Mouse (Mus musculus) lung, embryonic 15.5 days (tissue): ENCODE data around the gene Gtf3a. TPM values are rescaled to one million over a fixed set of nuclear protein-coding genes. Genes with fewer than 3 reads are reported as not detected.

Experiments
- ATAC-seq: fragments of 200-750 bp; cut with Nextera tagmentation; 2 replicates; pipeline ENCODE4 v1.8.0; 2017; ENCODE audit warnings: moderate number of reproducible peaks, borderline replicate concordance; ENCODE audit not compliant: low FRiP score, low TSS enrichment; ENCODE audit errors: extremely low read depth
- H3K27ac ChIP-seq: fragments of 300-500 bp; sonication (generic); 2 replicates; pipeline ENCODE4 v1.5.1; 2015; ENCODE audit warnings: moderate library complexity, mild to moderate bottlenecking, inconsistent platforms
- H3K27me3 ChIP-seq: fragments of 300-500 bp; sonication (generic); 2 replicates; pipeline ENCODE4 v1.6.1; 2015; ENCODE audit warnings: inconsistent platforms
- H3K36me3 ChIP-seq: fragments of 300-500 bp; sonication (generic); 2 replicates; pipeline ENCODE4 v1.6.1; 2015; ENCODE audit warnings: inconsistent platforms
- H3K4me1 ChIP-seq: fragments of 300-500 bp; sonication (generic); 2 replicates; pipeline ENCODE4 v1.6.1; 2015; ENCODE audit warnings: inconsistent platforms
- H3K4me2 ChIP-seq: fragments of 300-500 bp; sonication (generic); 2 replicates; pipeline ENCODE4 v1.6.1; 2015; ENCODE audit warnings: inconsistent platforms, mild to moderate bottlenecking, moderate library complexity
- H3K4me3 ChIP-seq: fragments of 300-500 bp; sonication (generic); 2 replicates; pipeline ENCODE4 v1.5.1; 2015; ENCODE audit warnings: mild to moderate bottlenecking, inconsistent platforms
- H3K9ac ChIP-seq: fragments of 300-500 bp; sonication (generic); 2 replicates; pipeline ENCODE4 v1.6.1; 2015; ENCODE audit warnings: inconsistent platforms
- H3K9me3 ChIP-seq: fragments of 300-500 bp; sonication (generic); 2 replicates; pipeline ENCODE4 v1.6.1; 2016; ENCODE audit warnings: inconsistent platforms
- WGBS: fragments of 180-500 bp; shearing (Covaris S2); methylation state at CpG from one replicate; pipeline ENCODE4 v1.1.7; 2015; 5-methylcytosine and 5-hydroxymethylcytosine counted together
- polyA plus RNA-seq: library from polyadenylated mRNA; unstranded; fragments of >200 nt; fragmentation: Nextera tagmentation; extraction: Ambion mirVana; gene quantifications from 2 replicates; pipeline ENCODE4 v1.2.1, GENCODE M21; 2015

Gtf3a gene
- polyA plus RNA-seq, 1 experiment from 2014 or later: 133 TPM

GRCm38 (mm10) chr5:146993509-146993908 lies 45.1 kb downstream of the Gtf3a start:
- no peak overlapping the region for H3K9ac ChIP-seq
- no peak for ATAC-seq
- no peak overlapping the region for H3K4me2 ChIP-seq
- no peaks in the 10 kb centered on the region for H3K27me3 ChIP-seq
- no peaks in the 10 kb centered on the region for H3K36me3 ChIP-seq
- no peaks in the 10 kb centered on the region for H3K4me1 ChIP-seq
- H3K4me3 ChIP-seq: no peak overlapping the region
- H3K9me3 ChIP-seq: no peaks in the 10 kb centered on the region
- H3K27ac ChIP-seq: no peak overlapping the region
- WGBS: 68% methylated on average over 8 of the region's 8 CpGs

- no peak overlapping the region for H3K9ac ChIP-seq
- H3K4me1 ChIP-seq: no peaks in the 10 kb centered on the region
- WGBS: 31% methylated on average over 6 of the region's 6 CpGs
- no peaks in the 10 kb centered on the region for H3K36me3 ChIP-seq
- no peaks in the 10 kb centered on the region for H3K9me3 ChIP-seq
- no peak overlapping the region for H3K27ac ChIP-seq
- no peak overlapping the region for H3K4me2 ChIP-seq
- no peaks in the 10 kb centered on the region for H3K27me3 ChIP-seq
- H3K4me3 ChIP-seq: no peak overlapping the region
- no peak for ATAC-seq
These were observed 46.5 kb downstream of the Gtf3a start for GRCm38 (mm10) chr5:146994973-146995372.

DNA sequence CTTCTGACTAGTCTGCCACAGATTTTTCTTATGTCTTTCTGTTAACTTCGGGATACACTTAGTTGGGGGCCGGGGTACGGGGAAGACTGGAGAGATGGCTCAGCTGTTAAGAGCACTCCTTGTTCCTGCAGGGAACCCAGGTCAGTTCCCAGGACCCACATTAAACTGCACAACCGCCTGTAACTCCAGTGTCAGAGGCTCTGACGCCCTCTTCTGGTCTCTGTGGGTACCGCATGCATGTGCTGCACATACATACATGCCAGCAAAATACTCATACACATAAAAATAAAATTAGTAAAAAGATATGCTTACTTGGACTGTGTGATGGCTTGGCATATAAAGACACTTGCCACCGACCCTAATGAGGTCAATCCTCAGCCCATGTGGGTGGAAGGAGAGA lies 48.4 kb downstream of the Gtf3a start:
- Histone ChIP-seq H3K9ac (no peak overlapping the region), H3K9me3 (no peaks in the 10 kb centered on the region), H3K27ac (no peak overlapping the region), H3K27me3 (no peaks in the 10 kb centered on the region), H3K4me2 (no peak overlapping the region), H3K36me3 (no peaks in the 10 kb centered on the region), H3K4me1 (no peaks in the 10 kb centered on the region), H3K4me3 (no peak overlapping the region)
- 84% methylated on average over 7 of the region's 7 CpGs for WGBS
- ATAC-seq: no peak

DNA sequence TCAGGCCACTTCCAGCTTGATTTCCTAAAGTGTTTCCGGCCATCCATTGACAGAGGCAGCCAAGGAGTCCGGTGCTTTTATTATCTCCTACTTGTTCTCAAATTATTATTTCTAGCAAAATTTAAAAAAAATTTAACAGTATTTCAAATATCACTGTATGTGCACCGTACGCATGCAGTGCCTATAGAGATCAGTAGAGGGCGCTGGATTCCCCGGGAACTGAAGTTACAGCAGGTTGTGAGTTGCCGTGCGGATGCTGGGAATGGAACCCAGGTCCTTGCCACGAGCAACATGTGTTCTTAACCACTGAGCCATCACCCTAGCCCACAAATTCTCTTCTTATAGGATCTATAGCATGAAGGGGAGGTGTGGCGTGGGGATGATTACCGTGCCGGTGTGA lies 50.3 kb downstream of the Gtf3a start:
- no peak for ATAC-seq
- 89% methylated on average over 12 of the region's 12 CpGs for WGBS

GRCm38 (mm10) chr5:147001312-147001711 lies 52.9 kb downstream of the Gtf3a start:
- 85% methylated on average over 4 of the region's 4 CpGs for WGBS
- Histone ChIP-seq H3K4me3 (no peak overlapping the region), H3K36me3 (no peaks in the 10 kb centered on the region), H3K9me3 (no peaks in the 10 kb centered on the region), H3K27me3 (no peaks in the 10 kb centered on the region), H3K4me2 (no peak overlapping the region), H3K27ac (no peak overlapping the region), H3K4me1 (no peaks in the 10 kb centered on the region), H3K9ac (no peak overlapping the region)
- ATAC-seq: no peak

More for the DNA sequence above, 50.3 kb downstream of the Gtf3a start:
- Histone ChIP-seq H3K27me3 (no peaks in the 10 kb centered on the region), H3K4me2 (no peak overlapping the region), H3K4me1 (no peaks in the 10 kb centered on the region), H3K9me3 (no peaks in the 10 kb centered on the region), H3K4me3 (no peak overlapping the region), H3K9ac (no peak overlapping the region), H3K27ac (no peak overlapping the region), H3K36me3 (no peaks in the 10 kb centered on the region)

DNA sequence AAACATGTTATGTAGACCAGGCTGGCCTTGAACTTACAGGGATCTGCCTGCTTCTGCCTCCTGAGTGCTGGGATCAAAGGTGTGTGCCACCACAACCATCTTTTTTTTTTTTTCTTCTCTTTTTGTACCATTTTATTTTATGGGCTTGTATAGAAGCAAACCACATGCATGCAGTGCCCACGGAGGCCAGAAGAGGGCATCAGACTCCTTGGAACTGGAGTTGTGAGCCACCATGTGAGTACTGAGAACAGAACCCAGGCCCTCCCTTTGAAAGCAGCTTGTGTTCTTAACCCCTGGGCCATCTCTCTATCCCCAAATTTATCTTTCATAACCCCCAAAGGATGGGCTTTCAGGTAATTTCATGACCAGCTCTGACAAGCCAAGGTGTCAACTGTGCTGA lies 54.8 kb downstream of the Gtf3a start:
- H3K4me2 ChIP-seq: no peak overlapping the region
- no peak overlapping the region for H3K4me3 ChIP-seq
- ATAC-seq: no peak
- no peak overlapping the region for H3K9ac ChIP-seq
- H3K4me1 ChIP-seq: no peaks in the 10 kb centered on the region
- no peaks in the 10 kb centered on the region for H3K36me3 ChIP-seq
- H3K9me3 ChIP-seq: no peaks in the 10 kb centered on the region
- H3K27me3 ChIP-seq: no peaks in the 10 kb centered on the region
- WGBS: 68% methylated on average over 1 of the region's 1 CpGs
- H3K27ac ChIP-seq: no peak overlapping the region

Other genes starting within 250 kb of the Gtf3a start
- gene Usp12, start 153.7 kb upstream of the Gtf3a start, polyA plus RNA-seq: 17.1 and 17.3 TPM in 2 replicates
- 481 and 520 TPM in 2 replicates for gene Rpl21, start 115.8 kb upstream of the Gtf3a start, polyA plus RNA-seq
- gene Rasl11a, start 103.6 kb upstream of the Gtf3a start, polyA plus RNA-seq: 24.8 and 25.7 TPM in 2 replicates
- gene Mtif3, start 15.1 kb downstream of the Gtf3a start, polyA plus RNA-seq: 19.3 and 20.1 TPM in 2 replicates
- 15.8 and 17.2 TPM in 2 replicates for gene Lnx2, start 127.9 kb downstream of the Gtf3a start, polyA plus RNA-seq
- 115 and 121 TPM in 2 replicates for gene Polr1d, start 128.4 kb downstream of the Gtf3a start, polyA plus RNA-seq
- not detected in 2 replicates for gene Gsx1, start 240.0 kb downstream of the Gtf3a start, polyA plus RNA-seq